Mouse (Mus musculus) brain, embryonic 18.5 days (tissue): ENCODE measurements at regions not wholly inside any gene's neighbourhood (a gene's known extent, or its start where the extent isn't known, plus 50 kb on each side); places are given as distances from the start of the nearest gene placed in this dataset.

ENCODE experiments used
- DNase-seq: peaks from one replicate; pipeline ENCODE4 v3.0.0-alpha.2; 2012; ENCODE audit warnings: low read depth, low spot score

DNA sequence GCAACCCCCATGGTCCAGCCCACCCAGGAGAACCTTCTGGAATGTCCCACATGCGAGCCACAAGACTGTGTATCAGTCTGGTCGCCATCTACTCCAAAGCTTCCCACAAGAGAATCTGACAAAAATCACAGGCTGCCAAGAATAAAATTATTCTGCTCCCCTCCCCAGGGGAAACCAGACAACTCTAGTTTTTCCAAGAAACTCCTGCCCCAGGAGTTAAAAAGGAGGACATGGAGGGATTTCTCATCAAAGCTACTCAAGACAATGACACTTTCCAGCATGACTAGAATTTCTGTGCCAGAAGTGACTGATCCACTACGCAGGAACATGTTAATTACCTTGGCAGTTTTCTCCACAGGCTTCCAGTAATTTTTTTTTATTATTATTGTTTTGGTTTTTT is 98.4 kb downstream of the Psmg1 start:
- DNase-seq, result no peak

DNA sequence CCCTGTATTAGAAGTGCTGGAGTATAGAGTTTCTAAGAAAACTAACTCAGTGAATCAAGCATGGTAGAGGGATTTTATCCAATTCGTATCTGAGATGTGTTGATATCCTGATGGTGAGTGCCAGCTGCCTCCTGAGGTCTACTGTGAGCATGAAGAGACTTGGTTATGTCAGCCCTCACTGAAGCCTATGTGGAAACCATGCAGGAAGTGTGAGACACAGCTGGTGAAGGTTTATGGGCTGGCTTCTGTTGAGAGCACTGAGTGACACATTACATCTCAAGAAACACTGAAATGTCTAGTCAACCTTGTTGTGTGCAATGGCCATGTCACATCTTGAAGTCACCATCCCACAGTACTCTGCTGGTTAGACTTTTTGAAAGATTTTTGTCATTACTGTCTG is 104.6 kb downstream of the Psmg1 start:
- no peak for DNase-seq

DNA sequence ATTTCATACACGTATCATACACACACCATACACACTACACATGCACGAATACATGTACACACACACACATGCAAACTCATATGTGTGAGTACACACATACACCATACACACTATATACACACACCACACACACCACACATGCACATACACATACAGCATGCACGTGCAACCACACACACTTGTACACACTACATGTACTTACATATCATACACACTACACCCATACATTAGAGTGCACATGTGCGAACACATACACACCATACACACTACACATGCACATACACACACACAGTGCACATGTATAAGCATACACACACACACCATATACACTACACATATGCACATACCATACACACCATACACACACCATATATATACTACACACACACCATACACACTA is 117.5 kb downstream of the Psmg1 start:
- DNase-seq, result no peak

DNA sequence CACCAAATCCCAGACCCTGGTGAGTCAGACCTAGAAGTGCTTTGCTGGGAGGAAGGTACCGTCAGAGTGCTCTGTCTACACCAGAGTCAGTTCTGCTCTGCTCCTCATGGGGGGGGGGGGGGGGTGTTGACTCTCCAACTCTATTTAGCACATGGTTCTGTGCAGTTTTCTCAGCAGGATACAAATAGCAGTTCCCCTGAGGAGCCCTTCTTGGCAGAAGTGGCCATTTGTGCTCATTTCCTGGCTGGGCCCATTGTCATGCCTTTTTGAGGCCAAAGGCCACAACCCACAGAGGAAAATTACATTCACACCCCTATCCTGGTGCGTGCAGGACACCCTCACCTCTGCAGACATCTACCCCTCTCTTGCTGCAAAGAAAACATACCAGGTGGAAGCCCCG is 118.3 kb downstream of the Psmg1 start:
- DNase-seq, result no peak

DNA sequence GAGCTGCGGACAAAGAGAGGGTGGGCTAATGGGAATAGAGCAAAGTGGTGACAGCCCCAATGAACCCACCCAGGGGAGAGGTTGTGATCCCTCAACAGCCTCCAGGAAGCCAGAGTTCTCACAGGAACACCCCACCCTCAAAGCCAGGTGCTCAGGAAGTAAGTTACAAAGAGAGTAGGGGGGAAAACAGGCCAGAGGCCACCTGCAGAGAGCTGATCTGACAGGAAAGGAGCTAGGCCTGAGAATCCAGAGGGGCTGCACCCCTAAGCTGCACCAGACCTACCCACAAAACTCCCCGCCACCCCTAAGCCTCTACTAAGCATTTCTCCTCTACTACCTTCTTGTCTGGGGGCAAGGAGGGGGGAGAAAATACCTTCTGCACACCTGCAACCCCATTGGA is 120.5 kb downstream of the Psmg1 start:
- no peak for DNase-seq

DNA sequence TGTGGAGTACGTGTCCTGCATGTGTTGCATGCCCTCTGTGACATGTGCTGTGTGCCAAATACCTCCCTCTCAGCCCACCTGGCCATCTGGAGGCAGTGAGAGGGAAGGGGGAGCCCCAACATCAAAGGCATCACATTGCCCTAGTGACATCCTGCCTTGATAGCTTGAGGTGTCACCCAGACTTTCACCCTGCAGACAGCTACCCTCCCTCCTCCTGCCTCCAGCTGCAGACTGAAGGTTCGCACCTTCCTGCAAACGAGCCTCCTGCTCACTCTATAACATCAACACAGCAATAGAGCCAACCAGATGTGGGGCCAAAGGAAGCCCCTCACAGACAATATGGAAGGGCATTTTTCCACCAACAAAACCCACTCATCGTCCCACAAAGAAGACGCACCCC is 121.3 kb downstream of the Psmg1 start:
- DNase-seq, result no peak

DNA sequence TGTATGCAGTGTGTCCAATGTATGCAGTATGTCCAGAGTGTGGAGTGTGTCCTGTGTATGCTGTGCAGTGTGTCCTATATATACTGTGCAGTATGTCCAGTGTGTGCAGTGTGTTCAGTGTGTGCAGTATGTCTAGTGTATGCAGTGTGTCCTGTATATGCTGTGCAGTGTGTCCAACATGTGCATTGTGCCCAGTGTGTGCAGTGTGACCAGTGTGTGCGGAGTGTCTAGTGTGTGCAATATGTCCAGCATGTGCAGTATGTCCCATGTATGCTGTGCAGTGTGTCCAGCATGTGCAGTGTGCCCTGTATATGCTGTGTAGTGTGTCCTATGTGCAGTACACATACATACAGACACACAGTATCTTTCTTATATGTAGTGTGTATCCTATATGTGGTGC is 121.9 kb downstream of the Psmg1 start:
- no peak for DNase-seq

DNA sequence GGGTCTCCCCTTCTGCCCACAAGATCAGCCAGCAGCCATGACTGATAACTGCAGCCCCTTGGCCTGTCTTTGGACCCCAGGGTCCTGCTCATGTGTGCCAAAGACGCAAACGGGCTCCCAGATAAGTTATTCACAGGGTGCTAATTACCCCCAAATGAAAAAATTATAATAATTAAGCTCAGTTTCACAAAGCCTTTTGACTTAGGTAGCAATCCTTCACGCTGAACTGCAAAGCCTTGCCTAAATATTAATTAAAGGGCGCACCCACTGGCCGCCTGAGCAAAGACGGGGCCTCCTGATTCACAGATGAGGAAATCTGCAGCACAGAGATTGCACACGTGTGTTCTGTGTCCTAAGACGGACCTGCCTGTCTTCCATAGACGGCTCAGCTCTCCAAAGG is 123.2 kb downstream of the Psmg1 start:
- no peak for DNase-seq

DNA sequence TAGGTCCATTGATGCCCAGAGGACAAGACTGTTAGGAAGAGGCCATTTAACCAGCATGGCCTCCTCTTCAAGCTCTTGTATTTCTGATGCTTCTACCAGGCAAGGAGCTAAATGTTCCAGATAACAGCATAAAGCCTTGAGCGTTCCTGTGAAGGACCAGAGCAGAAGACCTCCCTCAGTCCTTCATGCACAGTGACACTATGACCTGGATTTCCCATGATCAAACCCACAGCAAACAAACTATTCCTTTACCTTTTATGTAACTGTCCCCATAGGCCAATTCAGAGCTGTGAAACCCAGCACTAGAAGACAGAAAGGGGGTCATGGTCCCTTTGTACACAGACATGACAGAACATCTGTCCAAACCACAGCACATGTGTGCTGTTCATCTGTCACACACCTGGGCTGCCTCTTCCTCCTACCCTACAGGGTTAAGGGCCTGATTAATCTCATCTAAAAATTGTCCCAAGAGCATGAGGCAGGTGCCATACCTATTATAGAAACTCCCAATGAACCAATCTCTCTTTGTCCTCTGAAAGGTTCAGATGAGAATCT is 123.8 kb downstream of the Psmg1 start:
- DNase-seq, result no peak

DNA sequence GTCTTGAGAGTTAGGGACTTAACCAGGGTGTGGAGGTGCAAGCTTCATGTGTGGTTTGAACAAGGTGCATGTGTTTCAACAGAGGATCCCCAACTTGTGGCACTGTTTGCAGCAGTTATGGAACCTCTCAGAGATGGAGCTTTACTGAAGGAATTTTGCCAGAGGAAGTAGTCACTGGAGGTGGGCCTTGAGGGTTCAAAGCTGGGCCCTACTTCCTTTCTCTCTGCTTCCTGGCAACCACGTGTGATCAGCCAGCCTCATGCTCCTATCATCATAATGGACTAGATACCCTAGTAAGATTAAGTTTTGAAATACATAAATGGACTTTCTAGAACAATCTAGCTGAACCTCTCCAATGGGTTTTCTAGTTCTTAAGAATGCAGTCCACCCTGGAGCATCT is 125.2 kb downstream of the Psmg1 start:
- no peak for DNase-seq

DNA sequence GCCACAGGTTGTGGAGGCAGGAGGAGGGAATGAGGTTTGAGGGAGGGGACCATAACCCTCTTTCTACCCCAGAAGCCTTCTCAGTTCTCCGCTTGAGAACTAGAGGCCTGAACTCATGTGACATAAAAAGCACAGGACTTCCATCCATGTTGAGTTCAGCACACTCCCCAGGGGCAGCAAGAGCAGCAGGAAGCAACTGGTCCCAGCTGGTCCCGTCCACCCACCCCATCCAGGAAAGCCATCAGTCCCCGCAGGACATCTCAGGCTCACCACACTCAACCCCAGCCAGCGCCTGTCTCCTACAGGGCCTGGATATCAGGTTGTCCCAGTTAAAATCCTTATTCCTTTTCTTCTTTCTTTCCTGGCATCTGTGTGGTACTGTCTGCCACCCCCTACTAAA is 126.1 kb downstream of the Psmg1 start:
- DNase-seq, result no peak

DNA sequence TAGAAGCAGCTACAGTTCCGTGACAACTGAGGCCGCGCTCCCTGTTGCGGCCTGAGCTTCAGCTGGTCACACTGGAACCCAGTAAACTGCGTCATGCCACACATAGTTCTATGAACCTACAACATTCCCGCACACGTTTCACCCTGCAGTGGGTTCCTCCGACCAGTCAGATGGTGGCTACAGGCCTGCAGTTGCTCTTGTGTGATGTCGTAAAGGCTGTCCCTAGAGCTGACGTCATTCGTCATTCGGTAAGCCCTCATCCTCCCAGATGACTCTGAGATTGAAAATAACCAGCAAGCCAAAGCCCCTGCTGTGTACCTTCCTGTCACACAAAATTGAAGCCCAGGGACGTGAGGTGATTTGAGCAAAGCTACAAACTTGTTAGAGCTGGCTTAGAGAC is 126.7 kb downstream of the Psmg1 start:
- no peak for DNase-seq

DNA sequence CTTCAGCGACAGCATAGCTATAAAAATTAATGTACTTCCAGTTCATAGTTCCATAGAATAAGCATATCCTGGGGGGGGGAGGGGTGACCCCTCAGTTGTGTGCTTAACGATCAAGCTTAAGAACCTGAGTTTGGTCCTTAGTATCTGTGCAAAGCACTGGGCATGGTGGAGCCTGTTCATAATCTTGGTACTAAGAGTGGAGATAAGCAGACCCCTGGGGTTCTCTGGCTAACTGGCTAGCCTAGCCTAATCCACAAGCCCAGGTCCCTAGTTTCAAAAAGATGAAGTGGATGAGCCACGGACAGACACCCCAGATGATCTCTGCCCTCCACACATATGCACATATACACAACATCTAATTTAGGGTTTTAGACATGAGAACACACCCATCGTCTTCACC is 127.2 kb downstream of the Psmg1 start:
- no peak for DNase-seq

DNA sequence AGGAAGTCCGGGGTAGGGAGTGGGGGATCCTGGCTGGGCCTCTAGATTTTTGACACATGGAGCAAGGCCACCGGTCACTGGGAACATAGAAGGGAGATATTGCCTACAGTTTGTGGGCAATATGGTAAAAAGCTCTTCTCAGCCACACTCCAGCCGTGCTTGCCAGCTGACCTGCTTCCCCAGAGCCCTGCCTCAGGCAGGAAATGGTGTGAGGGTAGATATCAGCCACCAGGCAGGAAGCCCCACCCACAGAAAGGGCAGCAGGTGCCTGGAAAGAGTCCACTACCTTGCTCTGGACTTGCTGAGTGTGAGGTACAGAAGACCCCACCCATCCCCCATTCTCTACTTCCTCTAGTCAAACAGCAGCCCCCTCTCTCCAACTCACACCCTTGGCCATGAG is 128.1 kb downstream of the Psmg1 start:
- no peak for DNase-seq

DNA sequence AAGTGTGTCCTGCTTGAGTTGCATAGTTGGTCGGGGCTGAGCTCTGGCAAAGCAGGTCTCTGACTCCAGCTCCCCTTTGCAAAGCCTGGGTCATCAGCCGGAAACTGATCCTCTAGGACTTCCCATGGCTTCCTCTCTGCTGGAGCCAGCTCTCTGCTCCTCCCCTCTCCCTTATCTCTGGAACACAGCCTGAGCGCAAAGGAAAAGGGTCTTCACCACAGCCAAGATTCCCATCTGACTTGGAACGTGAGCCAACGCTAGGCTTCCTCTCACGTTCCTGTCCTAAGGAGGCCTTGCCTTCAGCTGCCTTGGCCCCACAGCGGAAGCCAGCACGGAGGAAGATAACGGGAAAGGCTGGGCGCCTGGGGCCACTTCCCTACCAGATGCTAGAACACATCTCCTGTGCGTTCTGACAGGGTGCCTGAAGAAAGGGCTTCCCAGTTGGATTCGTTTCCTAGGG is 129.5 kb downstream of the Psmg1 start:
- no peak for DNase-seq

DNA sequence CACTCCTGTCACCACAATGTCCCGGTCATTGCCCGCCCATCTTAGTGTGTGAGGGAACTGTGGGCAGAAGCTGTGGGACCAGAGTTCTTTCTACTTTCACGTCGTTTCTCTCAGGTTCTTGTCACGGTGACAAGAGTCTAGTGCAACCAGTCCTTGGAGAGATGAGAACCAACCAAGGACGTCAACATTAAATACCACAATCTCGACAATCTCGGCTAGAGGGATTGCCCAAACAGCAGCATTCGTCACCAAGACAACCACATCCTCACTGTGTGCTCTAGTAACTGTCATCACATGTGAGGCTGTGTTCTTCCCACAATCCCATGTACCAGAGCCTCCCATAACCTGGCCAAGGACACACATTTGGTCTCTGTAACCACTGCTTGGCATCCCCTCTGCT is 129.9 kb downstream of the Psmg1 start:
- DNase-seq, result no peak

DNA sequence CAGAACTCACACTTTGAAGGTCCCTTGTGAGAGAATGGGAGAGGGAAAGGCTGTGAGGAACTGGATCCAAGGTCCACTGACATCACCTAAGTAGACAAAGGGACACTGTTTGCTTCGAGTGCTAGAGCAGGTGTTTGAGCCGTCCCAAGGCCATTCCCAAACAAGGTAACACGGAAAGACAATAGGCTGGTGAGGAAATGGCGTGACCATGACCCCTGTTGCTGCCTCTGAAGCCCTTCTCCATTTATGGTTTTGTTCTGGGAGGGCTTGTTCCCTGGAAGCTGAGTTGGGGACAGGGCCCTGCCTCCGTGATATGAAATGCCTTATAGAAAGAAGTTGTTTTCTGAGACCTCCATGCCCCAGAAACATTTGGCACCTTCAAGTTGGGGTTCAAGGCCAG is 130.6 kb downstream of the Psmg1 start:
- no peak for DNase-seq

DNA sequence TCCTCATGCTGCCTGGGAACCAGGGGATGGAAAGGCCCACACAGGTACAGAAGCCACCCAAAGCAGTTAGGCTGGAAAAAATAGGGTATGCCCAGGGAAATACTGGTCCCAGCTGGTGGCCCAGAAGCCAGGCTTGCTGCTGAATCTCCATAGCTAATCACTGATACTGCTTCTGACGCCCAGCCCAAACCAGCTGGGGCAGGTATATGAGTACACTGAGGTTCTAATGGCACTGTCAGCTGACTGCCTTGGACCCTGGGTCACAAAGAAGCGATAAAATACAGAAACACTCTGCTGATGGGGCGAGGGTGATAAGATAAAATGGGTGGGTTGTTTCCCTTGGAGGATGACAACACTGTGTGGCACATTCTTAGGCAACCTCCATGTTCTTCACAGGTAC is 133.4 kb downstream of the Psmg1 start:
- no peak for DNase-seq

DNA sequence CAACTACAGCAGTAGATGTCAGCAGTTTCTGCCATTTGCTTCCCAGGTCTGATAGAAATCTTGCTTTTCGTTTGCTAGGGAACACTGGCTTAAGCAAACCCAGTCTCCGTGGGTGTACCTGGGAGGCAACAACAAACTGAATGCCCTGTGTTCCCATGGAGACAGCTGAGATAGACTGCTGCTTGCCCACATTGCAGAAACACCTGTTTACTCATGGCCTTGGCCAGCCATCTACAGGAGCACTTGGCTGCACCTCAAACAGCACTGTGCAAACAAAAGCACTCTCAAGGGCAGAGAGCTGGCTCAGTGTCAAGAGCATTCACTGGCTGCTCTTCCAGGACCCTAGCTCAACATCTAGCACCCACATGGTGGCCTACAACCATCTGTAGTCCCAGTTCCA is 135.5 kb downstream of the Psmg1 start:
- no peak for DNase-seq

DNA sequence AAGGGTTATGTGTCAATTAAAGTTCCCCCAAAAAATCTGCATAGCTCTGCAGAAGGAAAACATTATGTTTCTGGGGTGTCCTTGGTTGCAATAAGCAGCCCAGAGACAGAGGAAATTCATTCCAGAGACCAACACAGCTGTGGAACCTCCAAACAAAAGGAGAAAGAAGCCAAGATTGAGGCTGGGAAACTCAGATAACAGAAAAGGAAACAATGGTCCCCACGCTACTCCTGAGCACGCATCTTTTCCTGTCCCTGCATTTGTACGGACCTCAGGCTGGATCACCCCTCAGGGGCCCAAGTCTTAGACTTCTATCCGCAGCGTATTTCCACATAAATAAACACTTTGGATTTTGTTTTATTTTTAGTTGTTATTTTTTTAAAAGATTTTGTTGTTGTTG is 138.9 kb downstream of the Psmg1 start:
- DNase-seq, result no peak

DNA sequence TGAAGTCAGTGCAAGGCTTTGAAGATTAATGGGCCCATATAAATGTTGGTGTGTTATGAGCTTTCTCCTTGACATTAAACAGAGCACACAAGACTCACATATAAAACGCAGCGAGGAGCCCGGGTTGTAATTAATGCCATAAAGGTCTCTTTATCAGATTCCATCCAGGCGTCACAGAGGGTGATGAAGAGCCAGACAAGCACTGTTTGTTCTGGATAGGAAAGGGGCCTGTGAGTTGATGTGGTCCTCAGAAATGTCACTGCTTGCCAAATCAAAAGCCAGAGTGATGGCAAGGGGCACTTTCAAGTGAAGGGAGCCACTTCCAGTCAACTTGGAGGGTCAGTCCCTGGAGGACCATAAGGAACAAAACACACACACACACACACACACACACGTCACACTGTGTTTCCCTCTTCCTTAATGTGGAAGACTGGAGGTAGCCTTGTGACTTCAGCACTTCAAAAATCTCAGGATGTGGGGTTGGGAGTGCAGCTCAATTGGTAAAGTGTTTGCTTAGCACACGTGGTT is 142.1 kb downstream of the Psmg1 start:
- DNase-seq, result no peak

DNA sequence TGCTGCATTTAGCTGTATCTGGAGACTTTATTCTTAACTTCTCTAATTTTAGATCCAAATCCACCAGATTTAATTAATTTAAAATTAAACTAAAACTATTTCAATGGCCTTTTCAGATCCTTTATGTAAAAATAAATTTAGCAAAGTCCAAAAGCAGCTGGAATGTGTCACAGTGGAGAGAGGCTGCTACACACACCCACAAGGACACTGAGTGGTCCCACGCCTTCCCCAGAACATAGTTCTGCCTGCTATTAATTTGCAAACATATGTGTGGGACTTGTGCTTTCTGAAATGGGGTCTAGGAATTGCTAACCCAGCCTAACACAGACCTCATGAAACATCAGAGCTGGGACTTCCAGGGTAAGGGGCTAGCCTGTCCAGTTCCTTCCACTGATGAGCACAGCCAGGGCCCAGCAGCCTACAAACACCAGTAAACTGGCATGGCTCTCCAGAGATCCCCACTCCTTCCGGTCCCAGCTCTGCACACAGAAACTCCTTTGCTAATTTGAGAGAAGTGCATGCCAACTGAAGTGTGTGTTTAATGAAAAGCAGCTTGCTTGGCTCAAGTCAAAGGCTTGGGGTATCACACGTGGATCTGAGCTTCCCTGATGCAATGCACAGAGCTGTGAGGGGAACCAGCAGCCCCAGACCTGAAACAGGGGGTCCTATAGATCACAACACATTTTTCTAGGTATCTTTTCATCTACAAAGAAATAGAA is 142.8 kb downstream of the Psmg1 start:
- DNase-seq, result no peak

DNA sequence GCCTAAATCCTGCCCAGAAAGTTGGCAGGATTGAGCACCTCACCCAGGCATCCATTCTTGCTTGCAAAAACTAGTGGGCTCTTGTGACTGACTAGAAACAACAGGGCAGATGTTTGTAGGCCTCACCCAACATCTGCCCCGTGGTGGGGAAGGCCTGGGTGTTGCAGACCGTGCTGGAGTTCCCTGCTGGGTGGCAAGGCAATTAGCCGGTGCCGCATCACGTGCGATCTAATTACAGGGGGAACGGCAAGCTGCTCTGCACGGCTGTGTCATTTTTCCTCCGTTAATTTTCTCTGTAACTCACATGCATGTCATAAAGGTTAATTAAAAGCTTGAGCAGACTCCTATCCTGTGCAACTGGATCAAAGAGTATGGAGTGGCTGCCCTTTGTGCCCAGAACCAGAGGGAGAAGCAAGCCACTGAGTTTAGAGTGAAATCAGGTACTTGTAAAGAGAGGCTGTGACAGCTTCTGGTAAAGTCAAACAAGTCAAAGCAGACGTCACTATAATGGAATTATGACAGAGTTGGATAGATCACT is 143.5 kb downstream of the Ets2 start:
- no peak for DNase-seq
